Mouse (Mus musculus) cerebellum, adult 11 months (tissue): ENCODE results near the gene Idh3g.
"Not testable (repeated sequence)": the region's sequence is repeated elsewhere in the genome, so short reads cannot be mapped to it uniquely, and the experiment has no call there.

Experiments used
- DNase-seq: peaks from one replicate; pipeline ENCODE4 v3.0.0; 2022

Idh3g gene

DNA sequence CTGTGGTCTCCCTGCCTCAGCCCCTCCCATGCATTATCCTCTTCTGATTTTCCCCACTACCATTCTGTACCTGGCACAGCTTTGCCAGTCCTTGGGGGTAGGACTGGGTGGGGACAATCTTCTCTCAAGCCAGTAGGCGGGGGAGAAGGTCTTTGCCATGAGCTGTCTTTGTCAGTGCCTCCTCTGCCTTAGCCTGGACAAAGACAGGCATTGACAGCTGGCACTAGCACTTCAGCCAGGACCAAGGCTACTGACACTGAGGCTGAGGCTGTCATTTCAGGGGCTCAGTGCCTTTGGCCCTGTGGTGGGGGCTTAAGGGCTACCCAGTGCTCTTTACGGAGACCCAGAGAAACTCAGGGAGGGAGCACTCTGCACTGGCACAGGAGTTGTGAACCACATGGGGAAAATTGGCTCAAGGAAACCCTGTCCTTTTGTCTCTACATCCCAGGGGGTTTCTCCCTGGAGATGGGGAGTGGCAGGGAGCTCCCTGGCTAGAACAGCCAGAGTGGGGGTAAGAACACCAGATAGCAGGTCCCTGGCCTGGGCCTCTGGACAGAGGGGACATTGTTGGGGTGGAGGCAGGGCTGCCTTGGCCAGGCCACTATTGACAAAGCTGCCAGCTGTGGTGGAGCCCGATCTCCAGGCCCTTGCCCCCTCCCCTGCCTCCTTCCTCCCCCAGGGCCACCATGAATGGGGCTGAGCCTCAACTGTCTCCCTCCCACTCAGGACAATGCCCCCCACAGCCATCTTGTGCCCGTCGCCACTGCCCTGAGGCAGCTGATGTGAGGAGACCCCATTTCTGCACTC, 30.2 kb downstream of the Idh3g start, which contains the start of gene Plxnb3:
Gene Plxnb3, plus strand, starts transcription at position 757 of the 807 bp plus-strand sequence.
- no peak for DNase-seq

- DNase-seq = no peak
Observed at GRCm38 (mm10) chrX:73748977-73749376, 37.7 kb downstream of the Idh3g start.

DNA sequence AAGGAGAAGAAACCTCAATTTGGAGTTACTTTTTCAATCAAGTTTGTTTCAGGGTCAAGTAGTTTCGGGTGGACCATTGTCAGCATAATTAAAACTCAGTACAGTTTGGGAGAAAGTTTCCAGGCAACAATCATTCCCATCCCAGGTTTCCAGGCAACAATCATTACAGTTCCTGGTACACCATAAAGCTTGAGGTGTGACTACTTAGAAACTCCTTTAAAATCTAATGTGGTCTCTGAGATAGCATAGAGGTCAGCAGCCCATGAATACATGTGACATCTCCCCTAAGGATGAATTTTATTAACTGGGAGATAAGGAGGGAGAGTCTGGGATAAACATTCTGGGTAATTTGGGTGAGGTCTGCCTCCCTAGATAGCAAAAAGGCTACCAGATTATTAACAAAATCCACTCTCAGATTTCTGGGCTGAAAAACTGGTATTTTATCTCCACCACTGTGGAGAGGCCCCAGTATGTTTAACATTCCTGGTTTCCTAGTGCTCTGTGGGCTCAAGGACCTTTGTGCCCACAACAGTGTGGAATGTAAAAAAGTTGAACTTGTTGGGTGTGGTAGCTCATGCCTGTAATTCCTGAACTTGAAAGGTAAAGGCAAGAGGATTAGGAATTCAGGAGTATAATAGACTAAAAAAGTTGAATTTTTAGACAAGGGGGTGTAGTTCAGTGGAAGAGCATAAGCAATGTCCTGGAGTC, 41.8 kb downstream of the Idh3g start:
- no peak for DNase-seq

DNA sequence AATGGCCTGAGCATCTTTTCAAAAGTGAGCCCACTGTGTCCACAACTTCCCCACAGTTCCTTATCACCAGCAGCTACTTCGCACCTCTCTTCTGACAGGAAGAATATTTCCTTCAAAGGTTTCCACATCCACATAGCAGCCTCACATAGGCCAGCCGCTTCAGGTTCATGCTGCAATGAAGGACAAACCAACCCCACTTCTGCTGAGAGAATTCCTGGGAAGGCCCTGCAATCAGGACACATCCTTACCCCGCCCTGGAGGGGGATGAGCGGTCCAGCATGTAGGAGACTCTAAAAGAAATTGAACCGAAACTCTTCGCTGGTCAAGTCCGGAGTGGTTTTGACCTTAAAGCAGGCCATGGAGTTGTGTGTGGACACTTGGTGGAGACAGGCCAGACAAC, 46.9 kb downstream of the Idh3g start:
- not testable (repeated sequence) for DNase-seq

GRCm38 (mm10) chrX:73739151-73739550, 47.5 kb downstream of the Idh3g start:
- DNase-seq = no peak

GRCm38 (mm10) chrX:73738155-73738554, 48.5 kb downstream of the Idh3g start:
- DNase-seq = no peak

- no peak for DNase-seq
Observed at GRCm38 (mm10) chrX:73730908-73731307, 55.8 kb downstream of the Idh3g start.
